Mouse (Mus musculus): ENCODE measurements around the gene Pdzrn4.
"Not testable (repeated sequence)": the region's sequence is repeated elsewhere in the genome, so short reads cannot be mapped to it uniquely, and the experiment has no call there.

The Pdzrn4 gene

DNA sequence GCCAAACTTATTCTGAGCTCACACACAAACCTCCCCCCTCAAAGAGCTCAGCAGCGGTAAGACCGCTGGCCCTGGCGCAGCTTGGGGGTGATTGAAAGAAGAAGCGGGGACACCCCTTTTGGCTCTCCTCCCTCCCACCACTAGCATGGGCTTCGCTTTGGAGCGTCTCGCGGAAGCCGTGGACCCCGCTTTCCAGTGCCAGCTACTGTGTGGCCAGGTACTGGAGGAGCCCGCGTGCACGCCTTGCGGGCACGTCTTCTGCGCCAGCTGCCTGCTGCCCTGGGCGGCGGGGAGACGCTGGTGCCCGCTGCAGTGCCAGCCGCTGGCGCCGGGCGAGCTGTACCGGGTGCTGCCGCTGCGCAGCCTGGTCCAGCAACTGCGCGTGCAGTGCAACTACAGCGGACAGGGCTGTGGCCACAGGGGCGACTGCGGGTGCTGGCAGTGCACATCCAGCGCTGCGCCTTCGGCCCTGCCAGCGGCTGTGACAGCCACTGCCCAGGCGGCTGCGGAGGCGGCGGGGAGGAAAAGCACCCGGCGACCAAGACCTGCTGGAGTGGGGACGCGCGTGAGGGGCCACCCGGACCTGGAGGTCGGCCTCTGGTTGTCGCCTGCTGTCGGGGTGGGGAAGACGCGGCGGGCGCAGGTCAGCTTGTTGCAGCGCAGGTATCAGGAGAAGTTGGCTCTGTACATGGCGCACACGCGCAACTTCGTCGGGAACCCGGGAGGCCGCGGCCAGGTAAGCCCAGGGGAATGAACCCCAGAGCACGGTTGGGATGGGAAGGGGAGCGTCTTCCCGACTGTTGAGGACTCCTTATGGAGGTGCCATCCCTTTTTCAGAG lies at the start of gene Pdzrn4:
Pdzrn4 (plus strand) TSS at position 112 of the 839 bp plus-strand sequence.
- peak; percentile 85 for ATAC-seq (ENCODE audit: low TSS enrichment)

- ATAC-seq (ENCODE audit: low TSS enrichment), result no peak
These were observed 49.3 kb upstream of the Pdzrn4 start for GRCm38 (mm10) chr15:92347426-92347825.

GRCm38 (mm10) chr15:92347902-92348301 lies 48.8 kb upstream of the Pdzrn4 start:
- ATAC-seq (ENCODE audit: low TSS enrichment), result no peak

GRCm38 (mm10) chr15:92348453-92348852 lies 48.2 kb upstream of the Pdzrn4 start:
- ATAC-seq (ENCODE audit: low TSS enrichment), result not testable (repeated sequence)

GRCm38 (mm10) chr15:92364153-92364552 lies 32.5 kb upstream of the Pdzrn4 start:
- peak; percentile 44; the same call in 1 of the 2 replicates for ATAC-seq (ENCODE audit: low TSS enrichment)

DNA sequence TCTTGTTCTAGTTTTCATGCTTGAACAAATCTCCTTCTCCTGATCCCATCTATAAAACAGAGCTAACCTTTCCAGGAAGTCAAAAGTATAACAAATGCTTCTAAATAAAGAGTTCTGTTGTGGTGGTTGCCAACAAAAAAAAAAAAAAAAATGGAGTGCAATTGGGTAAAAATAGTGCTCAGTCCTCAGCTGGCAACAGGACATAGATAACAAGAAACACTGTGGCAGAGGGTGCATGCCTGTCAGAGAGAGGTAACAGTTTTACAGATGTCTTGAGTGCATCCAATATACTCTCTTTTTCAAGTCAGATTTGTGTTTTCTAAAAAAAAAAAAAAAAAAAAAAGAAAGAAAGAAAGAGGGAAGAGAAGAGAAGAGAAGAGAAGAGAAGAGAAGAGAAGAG lies 32.1 kb upstream of the Pdzrn4 start:
- ATAC-seq (ENCODE audit: low TSS enrichment), result no peak

- no peak for ATAC-seq (ENCODE audit: low TSS enrichment)
These were observed 1.9 kb upstream of the Pdzrn4 start for GRCm38 (mm10) chr15:92394811-92395210.

DNA sequence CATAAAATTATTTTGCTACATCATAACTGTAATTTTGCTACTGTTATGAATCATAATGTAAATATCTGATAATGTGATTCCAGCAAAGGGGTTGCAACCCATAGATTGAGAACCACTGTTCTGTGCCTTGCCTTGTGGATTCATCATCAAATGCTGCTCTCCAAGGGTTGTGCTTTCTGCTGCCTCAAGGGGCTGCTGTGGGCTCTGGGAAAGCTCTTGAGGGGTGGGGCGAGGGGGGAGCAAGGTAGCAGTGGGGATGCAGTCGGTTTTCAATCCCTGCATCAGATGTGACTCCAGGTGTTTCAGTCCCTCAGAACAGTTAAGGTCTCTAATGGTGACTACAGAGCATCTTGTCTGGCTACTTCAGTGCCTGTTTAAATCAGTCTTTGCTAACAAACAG lies 2.1 kb downstream of the Pdzrn4 start:
- peak; percentile 47; the same call in 1 of the 2 replicates for ATAC-seq (ENCODE audit: low TSS enrichment)

DNA sequence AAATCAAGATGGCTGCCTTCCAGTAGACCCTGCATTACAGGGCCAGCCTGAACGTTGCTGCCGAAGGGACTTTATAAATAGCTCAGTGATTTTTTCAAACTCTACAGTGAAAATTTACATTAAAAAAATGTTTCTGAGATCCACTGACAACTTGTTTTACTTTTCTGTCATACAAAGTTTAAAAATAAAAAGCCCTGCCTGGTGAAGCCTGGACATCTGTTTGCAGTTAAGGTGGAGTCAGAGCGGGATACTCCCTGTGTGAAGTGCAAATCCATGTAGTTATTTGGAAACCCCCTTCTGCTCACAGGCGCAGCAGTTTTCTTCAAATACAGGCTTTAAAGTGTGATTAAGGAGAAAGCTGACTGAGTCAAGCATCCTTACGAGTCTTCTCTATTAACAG lies 2.6 kb downstream of the Pdzrn4 start:
- no peak for ATAC-seq (ENCODE audit: low TSS enrichment)

GRCm38 (mm10) chr15:92401554-92401953 lies 4.9 kb downstream of the Pdzrn4 start:
- ATAC-seq (ENCODE audit: low TSS enrichment), result no peak

GRCm38 (mm10) chr15:92415323-92415722 lies 18.6 kb downstream of the Pdzrn4 start:
- ATAC-seq (ENCODE audit: low TSS enrichment), result no peak

DNA sequence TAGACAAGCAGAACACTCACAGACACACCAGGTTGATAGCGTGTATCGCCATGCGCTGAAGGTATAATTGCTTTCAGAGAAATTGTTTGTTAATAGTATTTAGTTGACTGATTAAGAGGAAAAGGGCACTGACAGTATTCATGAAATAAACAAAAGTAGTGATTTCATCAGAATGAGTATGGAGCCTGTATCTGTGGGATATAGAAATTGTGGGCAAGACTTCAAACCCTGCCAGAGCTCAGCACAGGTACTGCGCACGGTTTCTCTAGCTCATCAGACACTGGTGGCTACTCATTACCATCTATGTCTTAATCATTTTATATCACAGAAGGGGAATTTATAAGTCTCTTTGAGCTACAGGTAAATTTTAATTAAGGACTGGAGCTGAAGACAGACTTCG lies 19.5 kb downstream of the Pdzrn4 start:
- no peak for ATAC-seq (ENCODE audit: low TSS enrichment)

DNA sequence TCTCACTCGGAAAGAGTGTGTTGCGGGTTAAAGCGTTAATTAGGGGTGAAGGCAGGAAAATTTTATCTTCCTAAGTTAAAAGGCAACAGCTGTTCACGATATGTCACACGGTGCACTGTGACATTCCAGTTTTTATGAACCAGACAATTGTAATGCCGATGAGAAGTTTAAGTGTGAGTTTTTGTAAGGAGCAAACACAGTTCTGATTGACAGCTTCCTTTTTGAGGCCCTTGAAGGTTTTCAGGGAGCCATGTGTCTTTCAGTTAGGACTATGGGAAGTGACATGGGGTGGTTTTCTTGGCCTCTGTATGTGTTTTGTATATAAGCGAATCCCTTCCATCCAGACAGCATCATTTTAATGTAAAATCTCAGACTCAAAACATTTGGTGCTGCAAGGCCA lies 20.0 kb downstream of the Pdzrn4 start:
- no peak for ATAC-seq (ENCODE audit: low TSS enrichment)

DNA sequence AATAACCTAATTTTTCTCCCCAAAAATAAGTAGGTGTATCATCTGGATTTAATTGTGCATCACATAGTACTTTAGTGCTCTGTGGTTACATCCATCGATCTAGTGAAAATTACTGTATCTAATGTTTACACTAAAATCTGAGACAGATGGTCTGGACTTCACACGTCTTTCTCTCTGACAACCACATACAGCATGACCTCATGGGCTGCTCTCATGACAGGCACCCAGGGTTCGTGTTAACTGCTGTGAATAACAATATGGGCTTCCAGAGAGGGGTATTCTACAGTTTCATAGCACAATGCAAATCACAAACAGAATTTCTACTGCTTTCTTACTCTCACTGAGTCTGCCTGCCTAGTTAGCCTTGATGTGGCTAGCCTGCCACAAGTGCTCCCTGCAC lies 20.4 kb downstream of the Pdzrn4 start:
- ATAC-seq (ENCODE audit: low TSS enrichment), result no peak

- peak; percentile 87 for ATAC-seq (ENCODE audit: low TSS enrichment)
These were observed 37.9 kb downstream of the Pdzrn4 start for GRCm38 (mm10) chr15:92434605-92435004.

- ATAC-seq (ENCODE audit: low TSS enrichment), result no peak
These were observed 38.6 kb downstream of the Pdzrn4 start for GRCm38 (mm10) chr15:92435306-92435705.

DNA sequence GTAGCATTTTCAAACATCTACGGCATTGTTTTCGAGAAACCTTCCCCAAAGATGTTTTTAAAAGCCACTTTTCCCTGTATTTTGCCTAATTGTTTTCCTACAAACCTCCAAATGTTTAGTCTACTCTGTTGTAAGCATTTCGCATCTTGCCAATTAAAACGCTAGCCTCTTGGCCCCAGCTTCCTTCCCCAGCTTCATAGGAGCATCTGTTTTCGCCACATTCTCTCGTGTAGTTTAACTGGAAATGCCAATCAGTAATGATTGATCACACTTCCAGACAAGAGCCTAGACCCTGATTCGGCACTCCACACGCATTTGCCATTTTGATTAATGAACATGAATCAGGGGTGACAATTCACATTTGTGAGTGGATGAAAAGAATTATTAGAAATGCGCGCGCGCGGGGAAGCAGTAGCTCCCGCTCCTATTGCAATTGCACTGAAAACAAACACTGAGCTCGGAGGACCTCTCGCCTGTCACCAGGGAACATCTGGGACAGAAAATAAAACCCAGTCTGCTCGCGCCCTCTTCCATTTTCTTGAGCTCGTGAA lies 45.0 kb downstream of the Pdzrn4 start:
- ATAC-seq (ENCODE audit: low TSS enrichment), result no peak

DNA sequence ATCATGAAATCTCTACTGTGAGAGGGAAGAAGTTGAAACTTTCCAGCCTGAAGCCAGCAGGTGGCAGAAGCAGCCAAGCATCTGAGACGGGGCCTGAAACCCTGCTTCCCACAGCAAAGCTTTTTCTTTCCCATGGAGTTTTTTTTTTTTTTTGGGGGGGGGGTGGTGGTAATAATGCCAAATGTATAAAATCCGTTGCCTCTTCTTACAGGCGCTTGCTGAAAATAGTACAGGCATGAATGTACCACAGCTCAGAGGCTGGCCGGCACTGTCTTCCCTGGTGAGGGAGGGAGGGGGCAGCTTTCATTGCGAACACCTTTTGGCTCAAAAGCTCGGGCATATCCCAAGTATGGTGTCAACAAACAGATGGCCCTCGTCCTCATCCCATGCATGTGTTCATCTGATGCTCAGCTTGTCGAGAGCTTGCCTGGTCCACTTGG lies 51.0 kb downstream of the Pdzrn4 start:
- peak; percentile 86 for ATAC-seq (ENCODE audit: low TSS enrichment)

GRCm38 (mm10) chr15:92449112-92449511 lies 52.4 kb downstream of the Pdzrn4 start:
- ATAC-seq (ENCODE audit: low TSS enrichment), result no peak

DNA sequence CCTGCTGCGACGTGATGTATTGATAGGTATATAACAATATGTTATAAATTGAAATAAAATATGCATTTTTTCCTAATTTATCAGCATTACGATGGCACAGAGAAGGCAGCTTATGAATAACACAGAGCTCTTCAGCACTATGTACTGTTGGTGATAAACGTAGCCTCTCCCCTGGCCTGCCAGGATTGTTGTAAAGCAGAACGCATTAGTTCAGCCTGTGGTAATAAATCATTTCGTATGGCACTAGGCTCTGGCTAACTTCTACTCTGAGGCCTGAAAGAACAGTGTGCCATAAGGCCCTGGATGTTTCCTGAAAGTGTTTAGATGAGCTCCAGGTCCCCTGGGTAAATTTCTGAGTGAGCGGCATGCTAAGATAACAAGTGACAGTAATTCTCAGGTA lies 55.9 kb downstream of the Pdzrn4 start:
- ATAC-seq (ENCODE audit: low TSS enrichment), result no peak

DNA sequence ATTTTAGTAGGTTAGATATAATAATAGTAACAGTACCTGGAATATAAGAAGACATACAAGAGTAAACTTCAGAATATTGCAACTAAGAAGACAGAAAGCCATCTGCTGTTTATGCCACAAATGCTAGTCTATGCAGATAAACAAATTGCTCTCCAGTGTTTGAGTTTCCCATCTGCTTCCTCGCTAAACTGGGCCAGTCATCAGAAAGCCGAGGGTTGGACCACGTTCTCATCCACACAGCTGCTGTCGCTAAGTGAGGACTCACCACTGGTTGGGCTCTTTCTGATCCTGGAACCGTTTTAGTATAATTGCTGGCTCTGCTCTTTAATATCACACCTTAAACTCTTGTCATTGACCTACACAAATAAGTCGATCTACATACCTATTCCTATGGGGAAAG lies 85.5 kb downstream of the Pdzrn4 start:
- ATAC-seq (ENCODE audit: low TSS enrichment), result peak; percentile 44; the same call in 1 of the 2 replicates

DNA sequence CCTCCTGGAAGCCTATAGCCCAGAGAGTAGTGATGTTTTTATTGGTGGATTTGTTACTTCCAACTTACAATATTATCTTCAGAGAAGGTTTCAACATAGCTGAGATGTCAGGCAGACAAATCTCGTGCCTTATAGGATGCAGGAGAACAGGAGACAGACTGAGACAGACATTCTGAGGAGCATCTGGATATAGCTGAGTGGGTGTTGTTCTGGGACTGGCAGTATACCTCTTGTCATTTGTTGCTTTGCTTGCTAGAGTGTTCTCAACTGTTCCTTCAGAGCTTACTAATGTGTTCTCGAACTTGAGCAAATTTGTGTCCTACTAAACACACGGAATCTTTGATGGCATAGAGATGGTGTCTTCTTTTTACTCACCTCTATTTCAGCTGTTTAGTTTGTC lies 94.7 kb downstream of the Pdzrn4 start:
- peak; percentile 81 for ATAC-seq (ENCODE audit: low TSS enrichment)

DNA sequence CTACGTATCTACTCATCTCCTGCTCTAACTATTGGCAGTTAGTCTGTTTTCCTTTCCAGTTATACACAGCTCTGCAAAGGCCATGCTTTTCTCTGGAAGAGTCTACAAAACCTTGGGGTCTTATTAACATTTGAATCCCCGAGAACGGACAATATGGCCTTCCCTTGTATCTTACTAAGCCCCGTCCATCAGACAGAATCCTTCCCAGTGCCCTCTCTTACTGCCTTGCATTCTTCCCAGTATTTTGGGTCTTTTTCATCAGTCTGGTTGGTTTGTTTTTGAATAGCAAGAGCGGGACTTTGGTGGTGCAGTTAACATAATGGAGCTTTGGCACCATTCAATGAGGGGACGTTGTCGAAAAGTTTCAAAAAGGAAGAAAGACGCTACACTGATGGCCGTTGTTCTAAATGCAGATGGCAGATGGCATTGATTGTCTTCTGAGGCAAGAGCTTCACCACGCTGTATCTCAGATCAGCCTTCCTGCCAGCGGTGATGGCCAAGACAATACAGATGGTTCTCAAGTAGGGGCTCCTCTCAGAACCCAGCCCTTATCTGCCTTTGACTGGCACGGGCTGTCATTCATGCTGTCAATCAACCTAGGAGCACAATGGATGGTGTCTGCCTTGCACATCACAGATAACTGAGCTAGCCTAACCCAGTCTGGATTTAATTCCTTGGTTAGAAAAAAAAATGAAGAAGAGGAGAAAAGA lies 98.9 kb downstream of the Pdzrn4 start:
- no peak for ATAC-seq (ENCODE audit: low TSS enrichment)
